Mouse (Mus musculus): ENCODE results near the gene Telo2. TPM values are rescaled to one million over a fixed set of nuclear protein-coding genes. Genes with fewer than 3 reads are reported as not detected.

Gene Telo2
- polyA plus RNA-seq, 1 experiment from 2014 or later, result 49.1 TPM

GRCm38 (mm10) chr17:25096221-25096620, 19.5 kb downstream of the Telo2 start:
- WGBS, result 86% methylated on average over 2 of the region's 2 CpGs
- ATAC-seq (ENCODE audit: insufficient number of reproducible peaks, insufficient read depth, low FRiP score, low TSS enrichment), result no peak
- peaks cover 51% of the 10 kb centered on the region for H3K36me3 ChIP-seq

DNA sequence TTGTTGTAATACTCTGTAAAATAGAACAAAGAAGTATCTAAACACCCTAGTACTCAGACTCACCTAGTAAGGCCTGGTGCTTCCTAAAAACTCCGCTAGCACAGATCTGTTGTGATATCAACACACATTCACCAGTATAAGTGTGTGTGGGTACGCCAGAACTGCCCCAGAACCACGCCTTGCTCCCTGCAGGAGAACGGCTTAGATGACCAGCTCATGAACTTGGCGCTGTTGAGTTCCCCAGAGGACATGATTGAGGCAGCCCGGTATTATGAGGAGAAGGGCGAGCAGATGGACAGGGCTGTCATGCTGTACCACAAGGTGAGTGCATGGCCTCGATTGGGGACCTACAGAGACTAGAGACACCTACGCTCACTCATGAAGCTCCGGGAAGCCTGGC, 25.3 kb downstream of the Telo2 start:
- H3K27me3 ChIP-seq, result no peaks in the 10 kb centered on the region
- no peak overlapping the region for H3K9ac ChIP-seq
- 0 out of 2 replicates have a peak, but pooled peaks cover 3% of the 10 kb centered on the region for H3K4me1 ChIP-seq
- H3K9me3 ChIP-seq, result no peaks in the 10 kb centered on the region
- H3K27ac ChIP-seq, result no peak overlapping the region
- ATAC-seq (ENCODE audit: insufficient number of reproducible peaks, insufficient read depth, low FRiP score, low TSS enrichment), result no peak
- WGBS, result 88% methylated on average over 10 of the region's 10 CpGs
- H3K36me3 ChIP-seq, result peaks cover 59% of the 10 kb centered on the region
- no peak overlapping the region for H3K4me2 ChIP-seq (replicated peaks)
- no peak overlapping the region for H3K4me3 ChIP-seq

More at GRCm38 (mm10) chr17:25096221-25096620, 19.5 kb downstream of the Telo2 start:
- Histone ChIP-seq H3K27me3 (no peaks in the 10 kb centered on the region), H3K4me1 (no peaks in the 10 kb centered on the region), H3K27ac (no peak overlapping the region), H3K4me3 (no peak overlapping the region), H3K9me3 (no peaks in the 10 kb centered on the region), H3K9ac (no peak overlapping the region), H3K4me2 (replicated peaks) (no peak overlapping the region)

- Histone ChIP-seq H3K36me3 (peaks cover 57% of the 10 kb centered on the region), H3K27ac (no peak overlapping the region)
Observed at GRCm38 (mm10) chr17:25089158-25089557, 26.6 kb downstream of the Telo2 start.

DNA sequence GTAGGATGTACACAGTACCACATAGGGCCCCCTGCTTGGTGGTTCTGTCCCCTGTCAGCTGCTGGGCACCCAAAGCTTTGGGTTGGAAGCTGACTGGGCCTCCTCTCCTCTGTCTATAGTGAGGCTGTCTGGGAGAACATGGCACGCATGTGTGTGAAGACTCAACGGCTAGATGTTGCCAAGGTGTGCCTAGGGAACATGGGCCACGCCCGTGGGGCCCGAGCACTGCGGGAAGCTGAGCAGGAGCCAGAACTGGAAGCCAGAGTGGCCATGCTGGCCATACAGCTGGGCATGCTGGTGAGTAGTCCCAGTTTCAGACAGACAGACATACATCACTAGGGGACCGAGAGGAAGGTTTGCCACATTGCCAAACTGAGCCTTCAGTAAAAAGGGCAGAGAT, 29.0 kb downstream of the Telo2 start:
- peaks cover 40% of the 10 kb centered on the region for H3K36me3 ChIP-seq
- H3K9ac ChIP-seq, result no peak overlapping the region
- H3K4me3 ChIP-seq, result no peak overlapping the region
- peaks cover 38% of the 10 kb centered on the region for H3K4me1 ChIP-seq
- no peak for ATAC-seq (ENCODE audit: insufficient number of reproducible peaks, insufficient read depth, low FRiP score, low TSS enrichment)
- no peaks in the 10 kb centered on the region for H3K27me3 ChIP-seq
- H3K27ac ChIP-seq, result no peak overlapping the region
- no peak overlapping the region for H3K4me2 ChIP-seq (replicated peaks)
- 91% methylated on average over 7 of the region's 7 CpGs for WGBS
- no peaks in the 10 kb centered on the region for H3K9me3 ChIP-seq

More at GRCm38 (mm10) chr17:25089158-25089557, 26.6 kb downstream of the Telo2 start:
- Histone ChIP-seq H3K9me3 (no peaks in the 10 kb centered on the region), H3K4me3 (no peak overlapping the region), H3K27me3 (no peaks in the 10 kb centered on the region), H3K9ac (no peak overlapping the region), H3K4me2 (replicated peaks) (no peak overlapping the region), H3K4me1 (peaks cover 15% of the 10 kb centered on the region)
- 95% methylated on average over 10 of the region's 10 CpGs for WGBS
- no peak for ATAC-seq (ENCODE audit: insufficient number of reproducible peaks, insufficient read depth, low FRiP score, low TSS enrichment)

DNA sequence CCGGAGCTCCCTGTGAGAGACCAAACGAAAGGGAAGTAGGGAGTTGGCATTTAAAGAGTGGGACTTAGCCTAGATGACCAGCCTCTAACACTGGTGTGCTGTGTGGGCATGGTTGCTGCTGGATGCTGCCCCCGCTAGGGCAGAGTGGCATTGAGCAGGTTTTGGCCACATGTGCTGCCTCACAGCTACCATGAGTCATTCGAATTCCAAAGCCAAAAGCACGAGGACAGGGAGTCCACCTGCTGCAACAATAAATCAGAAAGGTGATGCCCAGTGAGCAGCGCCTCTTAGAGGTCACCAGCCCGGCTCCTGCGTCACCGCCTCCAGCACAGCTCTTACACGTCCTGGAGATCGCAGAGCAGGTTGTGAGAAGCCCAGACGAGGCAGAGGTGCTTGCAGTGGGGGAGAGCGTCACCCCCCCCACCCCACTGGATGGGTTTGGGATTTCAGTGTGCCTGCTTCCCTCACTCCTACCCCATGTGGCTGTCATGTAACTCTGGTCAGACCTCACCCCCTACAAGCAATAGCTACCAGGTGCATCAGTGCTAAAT, 30.9 kb downstream of the Telo2 start:
- Histone ChIP-seq H3K27me3 (no peaks in the 10 kb centered on the region), H3K4me3 (no peak overlapping the region), H3K9me3 (no peaks in the 10 kb centered on the region), H3K27ac (peak overlapping the region; percentile 97), H3K9ac (no peak overlapping the region), H3K4me2 (replicated peaks) (no peak overlapping the region), H3K4me1 (peaks cover 48% of the 10 kb centered on the region), H3K36me3 (peaks cover 27% of the 10 kb centered on the region)
- ATAC-seq (ENCODE audit: insufficient number of reproducible peaks, insufficient read depth, low FRiP score, low TSS enrichment), result no peak
- WGBS, result 71% methylated on average over 13 of the region's 13 CpGs

GRCm38 (mm10) chr17:25083444-25083931, 32.3 kb downstream of the Telo2 start, which contains the start of gene Tmem204:
TSS of gene Tmem204 (minus strand) at chr17:25083591.
- Histone ChIP-seq H3K4me2 (replicated peaks) (peak within 1 kb of the TSS; percentile 5; the same call in 1 of the 2 replicates), H3K4me3 (no peak within 1 kb of the TSS), H3K36me3 (peaks cover 12% of the 10 kb centered on the region; the same call in 1 of the 2 replicates), H3K27me3 (no peaks in the 10 kb centered on the region), H3K4me1 (peaks cover 48% of the 10 kb centered on the region), H3K9me3 (no peaks in the 10 kb centered on the region), H3K9ac (no peak within 1 kb of the TSS; the same call in 1 of the 2 replicates), H3K27ac (peak within 1 kb of the TSS; percentile 97)
- 11% methylated on average over 7 of the region's 7 CpGs for WGBS
- peak; percentile 92 for ATAC-seq (ENCODE audit: insufficient number of reproducible peaks, insufficient read depth, low FRiP score, low TSS enrichment)

GRCm38 (mm10) chr17:25082887-25083286, 32.9 kb downstream of the Telo2 start:
- no peak overlapping the region for H3K4me3 ChIP-seq
- no peaks in the 10 kb centered on the region for H3K27me3 ChIP-seq
- no peak overlapping the region for H3K4me2 ChIP-seq (replicated peaks)
- ATAC-seq (ENCODE audit: insufficient number of reproducible peaks, insufficient read depth, low FRiP score, low TSS enrichment), result no peak
- H3K4me1 ChIP-seq, result peaks cover 48% of the 10 kb centered on the region
- H3K9me3 ChIP-seq, result no peaks in the 10 kb centered on the region
- 42% methylated on average over 3 of the region's 3 CpGs for WGBS
- H3K27ac ChIP-seq, result peak overlapping the region; percentile 97
- H3K9ac ChIP-seq, result no peak overlapping the region
- peaks cover 6% of the 10 kb centered on the region; the same call in 1 of the 2 replicates for H3K36me3 ChIP-seq

DNA sequence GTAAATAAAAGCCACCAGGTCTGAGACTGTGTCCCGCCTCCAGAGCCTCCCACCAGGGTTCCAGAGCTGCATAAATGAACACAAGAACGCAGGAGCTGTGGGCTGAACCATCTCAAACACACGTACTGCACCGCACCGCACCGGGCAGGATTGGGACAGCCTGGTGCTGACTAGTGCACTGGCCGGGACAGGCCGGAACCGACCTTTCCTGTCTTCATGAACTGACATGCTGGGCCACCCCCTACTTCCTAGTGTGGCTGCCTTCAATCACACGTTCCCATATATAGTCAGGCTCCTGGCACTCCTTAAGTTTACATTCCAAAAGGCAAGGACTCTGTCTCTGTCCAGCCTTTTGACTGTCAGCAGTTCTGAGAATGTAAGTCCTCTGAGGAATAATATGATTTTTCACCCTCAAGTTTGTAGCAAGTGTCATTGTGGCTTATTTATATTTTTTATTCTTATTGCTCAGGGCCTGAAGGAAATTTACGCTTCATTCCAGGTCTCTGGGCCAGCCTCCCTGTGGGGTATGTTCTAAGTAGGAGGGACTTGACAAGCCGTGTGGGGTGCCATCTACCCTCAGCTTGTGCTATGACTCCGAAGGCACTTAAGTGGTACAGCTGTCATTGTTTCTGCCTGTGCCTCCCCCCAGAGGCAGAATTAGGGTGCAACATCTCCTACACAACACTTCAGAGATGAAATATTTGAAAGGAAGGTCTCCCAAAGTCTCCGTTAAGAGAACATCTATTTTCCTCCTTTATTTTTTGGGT, 33.5 kb downstream of the Telo2 start:
- Histone ChIP-seq H3K27me3 (no peaks in the 10 kb centered on the region), H3K4me1 (peaks cover 48% of the 10 kb centered on the region), H3K36me3 (0 out of 2 replicates have a peak, but pooled peaks cover 3% of the 10 kb centered on the region), H3K27ac (peak overlapping the region; percentile 97), H3K9ac (no peak overlapping the region), H3K4me2 (replicated peaks) (no peak overlapping the region), H3K4me3 (no peak overlapping the region), H3K9me3 (no peaks in the 10 kb centered on the region)
- 63% methylated on average over 14 of the region's 14 CpGs for WGBS
- no peak for ATAC-seq (ENCODE audit: insufficient number of reproducible peaks, insufficient read depth, low FRiP score, low TSS enrichment)

GRCm38 (mm10) chr17:25080960-25081381, 34.8 kb downstream of the Telo2 start:
- H3K36me3 ChIP-seq, result 0 out of 2 replicates have a peak, but pooled peaks cover 3% of the 10 kb centered on the region
- H3K27ac ChIP-seq, result peak overlapping the region; percentile 83
- H3K9me3 ChIP-seq, result no peaks in the 10 kb centered on the region
- H3K4me2 ChIP-seq (replicated peaks), result no peak overlapping the region
- H3K9ac ChIP-seq, result peak overlapping the region; percentile 29; the same call in 1 of the 2 replicates
- peak overlapping the region; percentile 18 for H3K4me3 ChIP-seq
- H3K4me1 ChIP-seq, result peaks cover 48% of the 10 kb centered on the region
- no peak for ATAC-seq (ENCODE audit: insufficient number of reproducible peaks, insufficient read depth, low FRiP score, low TSS enrichment)
- H3K27me3 ChIP-seq, result no peaks in the 10 kb centered on the region
- 57% methylated on average over 11 of the region's 11 CpGs for WGBS

GRCm38 (mm10) chr17:25080210-25080609, 35.6 kb downstream of the Telo2 start:
- 87% methylated on average over 13 of the region's 13 CpGs for WGBS
- H3K4me2 ChIP-seq (replicated peaks), result no peak overlapping the region
- H3K9ac ChIP-seq, result peak overlapping the region; percentile 29; the same call in 1 of the 2 replicates
- 0 out of 2 replicates have a peak, but pooled peaks cover 3% of the 10 kb centered on the region for H3K36me3 ChIP-seq
- H3K4me3 ChIP-seq, result peak overlapping the region; percentile 18
- no peak for ATAC-seq (ENCODE audit: insufficient number of reproducible peaks, insufficient read depth, low FRiP score, low TSS enrichment)
- H3K27me3 ChIP-seq, result no peaks in the 10 kb centered on the region
- H3K27ac ChIP-seq, result peak overlapping the region; percentile 83; the same call in 1 of the 2 replicates
- no peaks in the 10 kb centered on the region for H3K9me3 ChIP-seq
- H3K4me1 ChIP-seq, result peaks cover 43% of the 10 kb centered on the region

- no peak overlapping the region for H3K9ac ChIP-seq
- no peaks in the 10 kb centered on the region for H3K27me3 ChIP-seq
- peaks cover 20% of the 10 kb centered on the region for H3K4me1 ChIP-seq
- 74% methylated on average over 13 of the region's 13 CpGs for WGBS
- ATAC-seq (ENCODE audit: insufficient number of reproducible peaks, insufficient read depth, low FRiP score, low TSS enrichment), result 0 out of 2 replicates have a peak, but pooled peaks have one; percentile 4
- H3K36me3 ChIP-seq, result peaks cover 3% of the 10 kb centered on the region; the same call in 1 of the 2 replicates
- peak overlapping the region; percentile 2; the same call in 1 of the 2 replicates for H3K4me2 ChIP-seq (replicated peaks)
- no peaks in the 10 kb centered on the region for H3K9me3 ChIP-seq
- H3K27ac ChIP-seq, result peak overlapping the region; percentile 58; the same call in 1 of the 2 replicates
- no peak overlapping the region for H3K4me3 ChIP-seq
Observed at GRCm38 (mm10) chr17:25077771-25078372, 37.9 kb downstream of the Telo2 start.

Measured in embryonic facial prominence, embryonic 12.5 days (tissue).